Mouse (Mus musculus) 3134 (cell line): Measurements from ENCODE around the gene Il17rc.
A peak's percentile ranks its signal among the peaks of the same experiment; 100 is the strongest.

Experiments
- DNase-seq: peaks from one replicate; pipeline ENCODE4 v3.0.0-alpha.2; 2011; ENCODE audit warnings: low spot score; ENCODE audit not compliant: insufficient read length; ENCODE audit errors: extremely low read depth

Gene Il17rc

DNA sequence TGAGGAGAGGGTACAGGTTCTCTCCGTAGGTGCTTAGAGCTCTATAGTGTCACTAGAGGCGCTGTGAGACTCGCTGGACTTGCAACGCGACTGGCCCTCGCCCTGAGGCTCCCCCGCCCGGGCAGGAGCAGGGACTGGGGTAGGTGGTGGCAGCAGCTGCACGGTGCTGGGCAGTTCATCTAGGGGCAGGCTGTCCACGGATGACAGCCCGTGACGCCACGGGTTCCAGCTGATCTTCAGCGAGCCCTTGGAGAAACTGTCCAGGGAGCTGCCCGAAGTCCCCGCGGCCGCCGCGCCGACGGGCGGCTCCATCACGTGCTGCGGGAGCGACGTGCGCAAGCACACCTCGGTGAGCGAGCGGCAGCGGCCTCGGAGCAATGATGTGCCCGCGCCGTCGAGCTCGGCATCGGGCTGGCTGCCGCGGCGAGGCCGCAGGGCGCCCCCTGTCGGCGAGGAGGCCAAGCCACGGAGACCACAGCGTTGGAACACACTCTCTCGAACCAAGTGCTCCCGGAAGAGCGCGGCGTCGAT is 23.1 kb downstream of the Il17rc start:
- no peak for DNase-seq

GRCm38 (mm10) chr6:113495071-113495675 is 23.9 kb downstream of the Il17rc start:
- DNase-seq: peak; percentile 41

GRCm38 (mm10) chr6:113499346-113499745 is 28.1 kb downstream of the Il17rc start:
- no peak for DNase-seq

GRCm38 (mm10) chr6:113501388-113502084 is 30.3 kb downstream of the Il17rc start, which contains the start of gene Prrt3:
Gene Prrt3, minus strand, starts transcription at chr6:113501931.
- DNase-seq: no peak

DNA sequence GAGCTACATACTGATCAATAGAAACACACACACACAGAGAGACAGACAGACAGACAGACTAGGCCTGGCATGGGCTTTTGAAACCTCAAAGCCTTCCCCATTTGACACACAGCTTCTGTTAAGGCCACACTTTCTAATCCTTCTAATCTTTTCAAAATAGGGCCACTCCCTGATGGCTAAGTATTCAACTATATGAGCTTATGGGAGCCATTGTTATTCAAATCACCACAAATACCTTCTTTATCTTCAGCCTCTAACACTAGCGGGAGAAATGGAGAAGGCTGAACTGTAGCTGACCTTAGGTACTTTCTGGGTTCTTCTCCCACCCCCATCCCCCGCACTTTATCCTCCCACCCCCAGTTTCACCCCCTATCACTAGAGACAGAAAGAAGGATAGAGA is 31.6 kb downstream of the Il17rc start:
- DNase-seq: no peak

GRCm38 (mm10) chr6:113505689-113506088 is 34.5 kb downstream of the Il17rc start:
- no peak for DNase-seq

- no peak for DNase-seq
Observed at GRCm38 (mm10) chr6:113507130-113507529, 35.9 kb downstream of the Il17rc start.

GRCm38 (mm10) chr6:113508272-113508946 is 37.2 kb downstream of the Il17rc start:
- DNase-seq: no peak

- peak; percentile 50 for DNase-seq
Observed at GRCm38 (mm10) chr6:113508947-113509280, 37.7 kb downstream of the Il17rc start.

- peak; percentile 30 for DNase-seq
Observed at GRCm38 (mm10) chr6:113513944-113514343, 42.7 kb downstream of the Il17rc start.

DNA sequence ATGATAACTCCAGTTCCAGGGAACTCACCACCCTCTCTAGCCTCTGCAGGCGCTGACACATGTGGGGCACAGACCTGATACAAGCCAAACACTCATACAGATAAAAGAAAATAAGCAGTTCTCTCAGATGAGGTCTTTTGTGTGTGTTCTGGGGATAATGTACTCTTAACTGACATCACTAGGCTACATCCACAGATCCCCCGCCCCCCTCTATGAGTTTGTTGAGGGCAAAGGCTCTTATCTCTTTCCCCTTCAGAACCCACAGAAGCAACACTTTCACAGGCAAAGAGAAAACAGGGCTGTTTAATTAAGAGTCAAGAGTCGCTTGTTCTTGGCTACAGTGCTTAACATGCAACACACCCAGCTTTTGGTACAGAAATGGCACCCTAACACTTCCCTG is 43.4 kb downstream of the Il17rc start:
- DNase-seq: no peak

DNA sequence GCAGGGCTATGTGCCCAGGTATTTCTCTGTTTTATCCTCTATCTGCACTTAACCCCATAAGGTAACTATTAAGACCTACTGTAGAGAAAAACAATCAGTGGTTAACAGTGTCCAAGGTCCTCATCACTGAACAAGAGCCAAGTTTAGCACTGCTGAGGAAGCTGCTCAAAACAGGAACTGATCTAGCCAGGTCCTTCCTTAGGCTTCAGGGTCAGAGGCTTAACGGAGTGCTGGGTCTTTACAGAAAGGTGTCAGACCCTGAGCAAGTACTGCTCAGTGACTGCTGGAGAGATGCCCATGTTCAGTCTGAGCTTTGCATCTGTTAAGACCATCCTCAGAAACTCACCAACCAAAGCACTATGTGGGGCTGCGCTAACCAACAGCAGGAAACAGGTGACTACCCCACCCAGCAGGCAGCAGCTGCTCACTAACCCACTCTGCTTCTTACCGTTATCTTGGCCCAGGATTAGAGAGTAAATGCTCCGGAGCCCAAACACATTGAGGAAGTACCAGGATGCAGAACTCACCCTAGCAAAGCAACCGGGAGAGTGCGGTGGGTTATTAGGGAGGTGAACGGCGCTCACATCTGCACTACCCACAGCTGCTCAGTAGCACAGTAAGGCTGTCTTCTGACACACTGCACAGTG is 46.3 kb downstream of the Il17rc start:
- DNase-seq: no peak

- DNase-seq: peak; percentile 68
Observed at GRCm38 (mm10) chr6:113522310-113522709, 51.1 kb downstream of the Il17rc start.

- peak; percentile 75 for DNase-seq
Observed at GRCm38 (mm10) chr6:113523420-113523819, 52.2 kb downstream of the Il17rc start.

DNA sequence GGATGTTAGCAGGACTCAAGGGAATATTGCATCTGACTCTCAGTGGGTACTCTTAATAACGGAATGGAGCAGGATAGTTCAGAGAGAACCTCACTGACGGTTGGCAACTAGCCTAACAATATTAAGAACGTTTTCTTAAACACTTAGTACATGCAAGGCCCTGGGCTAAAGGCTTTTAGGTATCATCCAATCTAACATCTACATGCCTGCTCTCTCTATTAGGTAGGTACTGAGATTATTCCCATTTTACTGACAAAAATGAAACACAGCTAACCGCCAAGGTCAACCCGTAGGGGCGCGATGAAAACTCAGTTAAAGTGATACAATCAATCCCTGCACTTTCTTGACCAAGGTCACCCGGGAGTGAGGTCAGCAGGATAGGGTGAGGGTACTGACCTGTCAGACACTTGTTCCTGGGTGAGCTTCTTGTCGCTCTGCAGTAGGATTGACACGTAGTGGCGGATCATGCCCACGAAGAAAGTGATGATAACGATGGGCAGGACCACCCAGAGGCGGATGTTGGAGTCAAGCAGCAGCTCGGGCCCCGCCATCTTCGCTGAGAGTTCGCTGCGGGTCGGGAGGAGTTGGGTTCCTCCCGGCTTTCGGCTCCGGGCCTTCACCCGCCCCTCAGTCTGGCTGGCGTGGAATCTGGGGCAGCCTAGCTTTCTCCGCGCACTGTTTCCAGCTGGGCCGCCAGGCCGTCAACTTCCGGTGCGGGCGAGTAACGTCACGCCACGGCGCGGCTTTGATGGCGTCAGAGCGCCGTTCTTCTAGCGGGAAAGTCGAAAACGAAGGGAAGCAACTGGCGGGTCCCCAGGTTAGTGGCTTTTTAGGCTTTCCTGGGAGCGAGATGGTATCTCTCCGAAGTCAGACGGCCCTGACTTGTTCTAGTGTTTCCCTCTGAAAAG is 60.0 kb downstream of the Il17rc start, which contains the start of the genes Emc3 and Fancd2:
Emc3 (minus strand) TSS at position 721 of the 908 bp plus-strand sequence.
Fancd2 (plus strand) TSS at position 751 of the 908 bp plus-strand sequence.
- peak; percentile 96 for DNase-seq

GRCm38 (mm10) chr6:113531840-113532404 is 60.7 kb downstream of the Il17rc start:
- peak; percentile 23 for DNase-seq
